Mouse (Mus musculus) kidney, adult 9 months (tissue): ENCODE results near the gene Epop.

Source experiments
- DNase-seq: peaks from one replicate; pipeline ENCODE4 v3.0.0; 2022

Gene Epop

DNA sequence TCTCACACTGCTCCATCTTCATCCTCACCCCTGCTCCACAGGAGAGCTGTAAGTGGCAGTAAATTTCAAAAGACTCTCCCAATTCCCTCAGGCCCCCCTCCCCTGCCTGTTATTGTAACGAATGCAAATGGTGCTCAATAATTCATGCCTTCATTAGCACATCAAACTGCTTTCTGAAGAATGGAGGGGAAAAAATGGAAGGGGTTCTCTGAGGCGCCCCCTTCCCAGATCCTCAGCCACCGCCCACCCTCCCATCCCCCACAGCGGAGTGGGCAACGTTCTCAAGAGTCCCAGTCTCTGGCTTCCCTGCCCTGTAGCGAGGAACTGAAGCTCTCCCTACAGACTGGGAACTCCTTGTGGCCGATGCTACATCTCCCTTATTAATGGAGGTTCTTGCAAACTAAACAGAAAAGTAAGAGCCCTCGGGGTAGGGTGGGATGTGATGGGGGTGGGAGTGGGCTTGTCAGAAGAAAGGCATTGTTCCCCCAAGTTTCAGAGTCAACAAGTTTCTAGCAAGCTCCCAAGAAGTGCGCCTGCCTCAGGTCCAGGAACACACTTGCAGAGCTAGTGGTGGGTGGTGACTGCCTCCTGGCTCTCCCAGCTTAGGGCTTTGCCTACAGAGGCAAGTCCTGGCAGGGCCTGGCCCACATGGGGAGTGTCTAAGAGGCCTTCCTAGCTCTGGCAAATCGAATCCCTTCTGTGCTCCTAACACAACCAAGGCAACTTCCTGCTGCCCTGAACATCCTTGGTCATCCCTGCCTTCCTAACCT is 50.2 kb downstream of the Epop start:
- DNase-seq = no peak

- peak; percentile 91 for DNase-seq
Observed at GRCm38 (mm10) chr11:97578286-97578685, 51.2 kb downstream of the Epop start.
